Mouse (Mus musculus) hindbrain, postnatal 0 days (tissue): ENCODE results near the gene Actl6b. TPM values are rescaled to one million over a fixed set of nuclear protein-coding genes. Genes with fewer than 3 reads are reported as not detected.

ENCODE experiments used
- ATAC-seq: fragments of 200-750 bp; cut with Nextera tagmentation; 2 replicates; pipeline ENCODE4 v1.8.0; 2017; ENCODE audit warnings: mild to moderate bottlenecking, moderate TSS enrichment, moderate library complexity
- DNase-seq: peaks from one replicate; pipeline ENCODE4 v3.0.0-alpha.2; 2015; ENCODE audit warnings: low spot score
- H3K27ac ChIP-seq: fragments of 300-500 bp; sonication (generic); 2 replicates; pipeline ENCODE4 v1.5.1; 2014; ENCODE audit warnings: mild to moderate bottlenecking
- H3K27me3 ChIP-seq: fragments of 300-500 bp; sonication (generic); 2 replicates; pipeline ENCODE4 v1.6.1; 2014; ENCODE audit warnings: low read length, mixed read lengths; ENCODE audit not compliant: insufficient read depth
- H3K36me3 ChIP-seq: fragments of 300-500 bp; sonication (generic); 2 replicates; pipeline ENCODE4 v1.6.1; 2014; ENCODE audit warnings: low read length, mixed read lengths; ENCODE audit not compliant: insufficient read depth
- H3K4me1 ChIP-seq: fragments of 300-500 bp; sonication (generic); 2 replicates; pipeline ENCODE4 v1.6.1; 2014; ENCODE audit warnings: antibody characterized with exemption, low read length, mixed read lengths; ENCODE audit not compliant: insufficient read depth
- H3K4me2 ChIP-seq: fragments of 300-500 bp; sonication (generic); 2 replicates; pipeline ENCODE4 v1.6.1; 2014; ENCODE audit warnings: low read depth, mild to moderate bottlenecking, low read length, moderate library complexity, mixed read lengths
- H3K4me3 ChIP-seq: fragments of 300-500 bp; sonication (generic); 2 replicates; pipeline ENCODE4 v1.5.1; 2014; ENCODE audit warnings: low read length
- H3K9ac ChIP-seq: fragments of 300-500 bp; sonication (generic); replicated peaks from 2 replicates; pipeline ENCODE4 v1.6.1; 2014; ENCODE audit warnings: mild to moderate bottlenecking, low read length, moderate library complexity, mixed read lengths
- H3K9me3 ChIP-seq: fragments of 300-500 bp; sonication (generic); 2 replicates; pipeline ENCODE4 v1.6.1; 2016; ENCODE audit warnings: low read length, mixed read lengths
- CTCF ChIP-seq: IDR thresholded peaks from 2 replicates; pipeline ENCODE4 v1.5.1; 2016; ENCODE audit warnings: antibody characterized with exemption, control low read depth, low read depth
- WGBS: fragments of 180-500 bp; shearing (Covaris S2); extraction: QIAGEN DNeasy Blood & Tissue Kit; methylation state at CpG from one replicate; pipeline ENCODE4 v1.1.7; 2014; 5-methylcytosine and 5-hydroxymethylcytosine counted together
- polyA plus RNA-seq: library from polyadenylated mRNA; unstranded; fragments of >200 nt; fragmentation: Nextera tagmentation; extraction: Ambion mirVana; gene quantifications from 2 replicates; pipeline ENCODE4 v1.2.1, GENCODE M21; 2015
- total RNA-seq: library from RNA; depleted of rRNA; stranded (reverse); fragments of >200 nt; gene quantifications from 2 replicates; pipeline ENCODE4 v1.2.3, GENCODE M21; 2014

Actl6b gene
- total and polyA plus RNA-seq, 2 experiments from 2014 or later = 207 to 253 TPM

- 0 out of 2 replicates have a peak overlapping the region, but pooled peaks have one; percentile 20 for H3K27ac ChIP-seq
- DNase-seq (peak; percentile 14), ATAC-seq (no peak)
- peaks cover 28% of the 10 kb centered on the region for H3K36me3 ChIP-seq
- no peaks in the 10 kb centered on the region for H3K27me3 ChIP-seq
- WGBS = 76% methylated on average over 22 of the region's 22 CpGs
- peaks cover 16% of the 10 kb centered on the region for H3K4me1 ChIP-seq
- TF ChIP-seq CTCF = no peak
- no peak overlapping the region for H3K9ac ChIP-seq
- H3K4me2 ChIP-seq = no peak overlapping the region
- H3K9me3 ChIP-seq = no peaks in the 10 kb centered on the region
- H3K4me3 ChIP-seq = no peak overlapping the region
Measured at GRCm38 (mm10) chr5:137528247-137528968, 24.9 kb upstream of the Actl6b start.

DNA sequence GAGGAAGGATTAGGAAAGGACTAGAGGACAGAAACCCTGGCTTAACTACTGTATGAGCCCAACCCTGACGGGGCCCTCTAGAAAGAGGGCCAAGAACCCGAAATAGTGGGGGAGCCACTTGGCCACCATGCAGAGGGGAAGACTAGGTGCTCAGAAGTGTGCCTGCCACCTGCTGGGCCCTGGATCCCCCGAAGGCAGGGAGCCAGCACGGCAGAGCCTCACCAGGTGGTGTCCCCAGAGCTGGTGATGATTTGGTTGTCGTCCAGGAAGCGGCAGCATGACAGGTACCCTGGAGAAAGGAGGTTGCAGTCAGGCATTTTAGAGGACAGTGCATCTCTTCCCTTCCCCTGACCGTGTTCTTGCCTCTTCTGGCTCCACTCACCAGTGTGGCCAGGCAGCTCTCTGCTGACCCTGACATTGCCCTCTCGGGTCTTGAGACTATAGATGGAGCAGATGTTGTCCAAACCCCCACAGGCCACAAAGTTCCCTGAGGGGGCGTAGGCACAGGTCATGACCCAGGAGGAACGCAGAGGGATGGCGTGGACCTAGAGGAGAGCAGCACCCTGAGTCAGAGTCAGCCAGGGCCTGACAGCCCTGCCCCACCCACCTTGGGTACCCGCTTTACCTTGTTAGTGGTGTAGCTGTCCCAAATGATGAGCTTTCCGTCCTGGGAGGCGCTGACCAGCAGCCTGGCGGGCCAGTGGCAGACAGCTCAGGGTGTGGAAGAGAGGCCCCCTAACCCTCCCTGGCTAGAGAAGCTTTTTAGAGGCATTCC, 23.9 kb upstream of the Actl6b start:
- no peaks in the 10 kb centered on the region for H3K9me3 ChIP-seq
- no peak overlapping the region for H3K4me3 ChIP-seq
- H3K4me1 ChIP-seq = peaks cover 16% of the 10 kb centered on the region
- no peaks in the 10 kb centered on the region for H3K27me3 ChIP-seq
- H3K9ac ChIP-seq = 0 out of 2 replicates have a peak overlapping the region, but pooled peaks have one; percentile 3
- peak overlapping the region; percentile 97; the same call in 1 of the 2 replicates for H3K27ac ChIP-seq
- ATAC-seq (no peak), DNase-seq (no peak)
- peak overlapping the region; percentile 97 for H3K4me2 ChIP-seq
- peaks cover 18% of the 10 kb centered on the region for H3K36me3 ChIP-seq
- 63% methylated on average over 15 of the region's 15 CpGs for WGBS
- TF ChIP-seq CTCF = no peak

DNA sequence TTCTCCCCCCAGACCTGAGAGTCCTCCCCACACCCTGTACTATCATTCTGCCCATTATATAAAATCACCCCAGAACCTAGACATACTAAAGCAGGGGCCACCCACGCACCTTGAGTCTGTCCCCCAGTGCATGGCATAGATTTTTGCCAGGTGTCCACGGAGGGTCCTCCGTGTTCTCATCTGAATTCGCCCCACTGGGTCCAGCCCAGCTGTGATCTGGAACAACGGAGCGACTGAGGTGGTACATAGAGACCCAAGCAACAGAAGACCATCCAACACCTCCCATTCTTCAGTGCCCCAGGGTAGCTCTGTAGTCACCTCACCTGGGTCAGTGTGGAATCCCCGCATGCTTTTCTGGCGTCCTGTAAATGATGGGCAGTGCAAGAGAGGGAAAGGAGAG, 23.2 kb upstream of the Actl6b start:
- Histone ChIP-seq H3K4me1 (peaks cover 16% of the 10 kb centered on the region), H3K9ac (peak overlapping the region; percentile 97), H3K9me3 (no peaks in the 10 kb centered on the region), H3K4me3 (peak overlapping the region; percentile 80), H3K4me2 (peak overlapping the region; percentile 97), H3K27me3 (no peaks in the 10 kb centered on the region), H3K27ac (peak overlapping the region; percentile 97), H3K36me3 (peaks cover 15% of the 10 kb centered on the region)
- no peak for TF ChIP-seq CTCF
- DNase-seq = no peak
- ATAC-seq = no peak
- WGBS = 53% methylated on average over 8 of the region's 8 CpGs

DNA sequence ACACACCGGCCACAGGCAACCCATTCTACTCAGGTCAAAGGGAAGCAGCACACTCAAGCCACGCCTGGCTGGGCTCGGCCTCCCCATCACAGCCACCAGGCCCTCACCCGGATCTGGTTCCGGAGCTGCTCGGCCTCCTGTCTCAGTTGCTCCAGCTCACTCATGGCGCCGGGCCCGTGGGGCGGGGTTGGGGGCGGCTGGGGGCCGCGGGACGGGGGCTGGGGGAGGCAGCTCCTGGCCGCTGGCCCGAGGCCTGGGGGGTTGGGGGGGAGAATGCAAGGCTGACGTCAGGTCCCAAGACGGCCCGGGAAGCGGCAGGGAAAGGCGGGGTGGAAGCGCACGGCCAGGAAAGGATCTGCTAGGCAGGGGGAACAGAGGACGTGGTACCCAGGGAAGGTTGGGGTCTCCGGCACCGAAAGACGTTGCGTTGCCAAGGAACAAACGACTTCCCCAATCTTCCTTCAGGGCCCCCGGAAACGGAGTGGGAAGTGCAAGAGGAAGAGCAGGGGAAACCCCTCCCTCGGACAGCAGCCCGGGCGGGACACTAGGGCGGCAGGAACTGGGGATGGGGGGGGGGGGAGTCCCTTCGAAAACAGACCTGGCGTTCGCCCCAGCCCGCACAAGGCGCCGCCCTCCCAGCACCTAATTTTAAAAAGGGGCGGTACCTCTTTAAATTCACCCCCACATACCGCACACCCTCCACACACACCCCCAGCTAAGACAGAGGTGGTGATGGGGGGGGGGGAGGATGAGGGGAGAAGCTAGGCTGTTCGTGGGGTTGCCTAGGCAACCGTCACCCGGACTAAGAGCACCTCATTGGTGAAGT, 22.5 kb upstream of the Actl6b start:
- H3K27ac ChIP-seq = peak overlapping the region; percentile 97
- peak overlapping the region; percentile 80 for H3K4me3 ChIP-seq
- WGBS = 0% methylated on average over 37 of the region's 46 CpGs
- ATAC-seq (peak; percentile 67), DNase-seq (peak; percentile 95)
- H3K36me3 ChIP-seq = peaks cover 15% of the 10 kb centered on the region
- H3K4me1 ChIP-seq = peaks cover 16% of the 10 kb centered on the region
- TF ChIP-seq CTCF = no peak
- H3K9ac ChIP-seq = peak overlapping the region; percentile 97
- H3K4me2 ChIP-seq = peak overlapping the region; percentile 97
- H3K9me3 ChIP-seq = no peaks in the 10 kb centered on the region
- H3K27me3 ChIP-seq = no peaks in the 10 kb centered on the region

GRCm38 (mm10) chr5:137531414-137532130, 21.7 kb upstream of the Actl6b start:
- peak; percentile 64 for DNase-seq
- WGBS = under 1% methylated on average over 51 of the region's 51 CpGs
- Histone ChIP-seq H3K4me2 (peak overlapping the region; percentile 97), H3K36me3 (peaks cover 15% of the 10 kb centered on the region), H3K4me3 (peak overlapping the region; percentile 80), H3K9ac (peak overlapping the region; percentile 97), H3K4me1 (peaks cover 12% of the 10 kb centered on the region; the same call in 1 of the 2 replicates), H3K9me3 (no peaks in the 10 kb centered on the region), H3K27me3 (no peaks in the 10 kb centered on the region), H3K27ac (peak overlapping the region; percentile 97)
- ATAC-seq = peak; percentile 10
- no peak for TF ChIP-seq CTCF
